In the genomic region with DNA sequence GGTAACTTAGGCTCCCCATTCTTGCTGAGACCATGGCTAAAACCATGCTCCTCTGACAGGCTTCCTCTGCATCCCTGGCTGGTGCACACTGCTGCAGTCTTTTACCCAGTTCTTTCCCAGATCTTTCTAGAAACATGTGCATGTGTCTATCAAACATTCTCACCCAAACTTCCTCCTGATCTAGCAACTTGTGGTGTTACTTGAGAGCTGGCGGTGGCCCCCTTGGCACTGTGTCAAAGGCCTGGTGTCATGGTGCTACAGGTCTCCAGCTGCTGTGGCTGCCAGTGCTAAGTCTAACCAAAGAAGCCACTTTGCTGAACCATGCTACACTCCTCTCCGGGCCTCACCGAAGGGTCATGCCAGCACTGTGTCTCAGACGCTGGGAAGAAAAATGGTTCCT, we compare ENCODE assay signal across 25 mouse cellular contexts. TPM values are rescaled to one million over a fixed set of nuclear protein-coding genes. Genes with fewer than 3 reads are reported as not detected.
A peak's percentile ranks its signal among the peaks of the same experiment; 100 is the strongest.
DNase-seq lines count a peak whose midpoint lies in the region; ATAC-seq and TF ChIP-seq lines count a peak whose summit lies in the region.
"Had no signal": no experiment of that assay in that cellular context is flagged by ENCODE, and none has a peak within 500 bp of the region (broad histone marks: within the 10 kb centered on the region; RNA-seq: fewer than 3 reads in every experiment).

No protein-coding gene starts in this region.

- TF ChIP-seq EP300 in MEL (IDR thresholded peaks at IDR 0.05; ENCODE audit: low read depth in 1 of 2, low read length in 2 of 2), result peak; percentile 42 to 58; a peak in 2 of 4 replicates

- H3K36me3 ChIP-seq in MEL (ENCODE audit: control insufficient read depth in 1 of 2, insufficient read depth in 2 of 2, low read length in 2 of 2), result peaks cover 0 to 19% of the 10 kb centered on the region in 2 experiments; a peak in 2 of 4 replicates
- H3K36me3 ChIP-seq: embryonic facial prominence, embryonic 10.5 days; embryonic facial prominence, embryonic 15.5 days; forebrain, embryonic 12.5 days; heart, embryonic 15.5 days; hindbrain, embryonic 12.5 days; limb, embryonic 13.5 days; midbrain, embryonic 10.5 days; neural tube, embryonic 12.5 days had no signal

- H3K4me3 ChIP-seq in gastrocnemius, adult 2 months, result no peak overlapping the region
- H3K4me3 ChIP-seq in left cerebral cortex, adult 2 months, result no peak overlapping the region
- H3K4me3 ChIP-seq in MEL (ENCODE audit: control insufficient read depth in 1 of 2, insufficient read depth in 1 of 2, low read depth in 2 of 2, low read length in 2 of 2), result no peak overlapping the region
- H3K4me3 ChIP-seq: embryonic facial prominence, embryonic 10.5 days; embryonic facial prominence, embryonic 15.5 days; forebrain, embryonic 12.5 days; heart, embryonic 15.5 days; hindbrain, embryonic 12.5 days; limb, embryonic 13.5 days; midbrain, embryonic 10.5 days; myocyte; neural tube, embryonic 12.5 days had no signal

- TF ChIP-seq RAD21 in MEL (IDR thresholded peaks at IDR 0.05; ENCODE audit: low read depth, low read length), result no peak

- no peak for TF ChIP-seq POLR2A in MEL (IDR thresholded peaks at IDR 0.05; ENCODE audit: control insufficient read depth in 1 of 2, insufficient read depth in 1 of 2, low read depth in 1 of 2, low read length in 2 of 2, poor library complexity in 1 of 2)

- no peak overlapping the region for H3K9ac ChIP-seq in MEL (ENCODE audit: control insufficient read depth, low read depth, low read length, poor library complexity, severe bottlenecking)
- H3K9ac ChIP-seq: embryonic facial prominence, embryonic 15.5 days; forebrain, embryonic 12.5 days; forebrain, postnatal 0 days; heart, embryonic 15.5 days; hindbrain, embryonic 12.5 days; limb, embryonic 13.5 days; neural tube, embryonic 12.5 days had no signal

- DNase-seq in gastrocnemius, adult 2 months, result peak; percentile 26
- no peak for DNase-seq in gastrocnemius, postnatal 36 days
- DNase-seq in left cerebral cortex, postnatal 4 days, result peak; percentile 36
- DNase-seq in left cerebral cortex, adult 2 months (ENCODE audit: extremely low spot score in 1 of 2, low spot score in 2 of 2), result no peak
- peak; percentile 88 for DNase-seq in MEL (ENCODE audit: low read depth, low spot score)
- no peak for DNase-seq in c-Kit-positive CD71-positive TER-119-positive erythroid progenitor cells, embryonic 14.5 days (ENCODE audit: low spot score)
- DNase-seq: adrenal gland, adult 2 months; cerebellum, adult 18-20 months; forebrain, postnatal 0 days; kidney, postnatal 25 days; lung, postnatal 14 days; thymus, adult 2 months; thymus, postnatal 36 days had no signal

- no peaks in the 10 kb centered on the region for H3K27me3 ChIP-seq in MEL (ENCODE audit: control insufficient read depth in 1 of 2, insufficient read depth in 2 of 2, low read length in 2 of 2)
- H3K27me3 ChIP-seq: embryonic facial prominence, embryonic 15.5 days; forebrain, embryonic 12.5 days; heart, embryonic 15.5 days; hindbrain, embryonic 12.5 days; limb, embryonic 13.5 days; neural tube, embryonic 12.5 days had no signal

- TF ChIP-seq CTCF in gastrocnemius, adult 2 months (IDR thresholded peaks at IDR 0.05), result no peak
- TF ChIP-seq CTCF in left cerebral cortex, adult 2 months (IDR thresholded peaks at IDR 0.05), result no peak
- no peak for TF ChIP-seq CTCF in MEL (IDR thresholded peaks at IDR 0.05 in 2 of 3, conservative IDR thresholded peaks at IDR 0.05 in 1 of 3; ENCODE audit: control insufficient read depth in 1 of 3, insufficient read depth in 1 of 3, low read depth in 2 of 3, low read length in 3 of 3, poor library complexity in 1 of 3, severe bottlenecking in 1 of 3)

- no peaks in the 10 kb centered on the region for H3K79me2 ChIP-seq in MEL (ENCODE audit: control insufficient read depth, insufficient read depth, low read length, poor library complexity)

- peaks cover 9 to 26% of the 10 kb centered on the region in 2 experiments; a peak in 2 of 4 replicates for H3K4me1 ChIP-seq in MEL (ENCODE audit: control insufficient read depth in 1 of 2, insufficient read depth in 2 of 2, low read length in 2 of 2)

- no peaks in the 10 kb centered on the region for H3K9me3 ChIP-seq in MEL (replicated peaks; ENCODE audit: insufficient read depth, low read length)
- H3K9me3 ChIP-seq: embryonic facial prominence, embryonic 10.5 days; embryonic facial prominence, embryonic 15.5 days; forebrain, embryonic 12.5 days; heart, embryonic 15.5 days; hindbrain, embryonic 12.5 days; limb, embryonic 13.5 days; midbrain, embryonic 10.5 days; neural tube, embryonic 12.5 days had no signal

- ATAC-seq in megakaryocyte progenitor cell, adult 5-6 weeks (replicated peaks; ENCODE audit: poor library complexity), result 0 out of 2 replicates have a peak, but pooled peaks have one; percentile 26
- ATAC-seq: CD4-positive, CD25-positive, alpha-beta regulatory T cell, adult 4 months; forebrain, postnatal 0 days; intestine, postnatal 0 days had no signal

- no peak overlapping the region for H3K27ac ChIP-seq in gastrocnemius, adult 2 months
- no peak overlapping the region for H3K27ac ChIP-seq in left cerebral cortex, adult 2 months
- peak overlapping the region; percentile 63 for H3K27ac ChIP-seq in MEL (ENCODE audit: control insufficient read depth, low read depth, low read length)
- H3K27ac ChIP-seq: embryonic facial prominence, embryonic 10.5 days; embryonic facial prominence, embryonic 15.5 days; forebrain, embryonic 12.5 days; heart, embryonic 15.5 days; hindbrain, embryonic 12.5 days; limb, embryonic 13.5 days; midbrain, embryonic 10.5 days; neural tube, embryonic 12.5 days had no signal

- intact Hi-C loops in gastrocnemius, adult 2 months (cut with DNase I), result no loop called here
- intact Hi-C loops in gastrocnemius, postnatal 36 days (cut with DNase I), result no loop called here
- intact Hi-C loops in left cerebral cortex, postnatal 4 days (cut with DNase I), result no loop called here
- intact Hi-C loops in left cerebral cortex, adult 2 months (cut with DNase I), result no loop called here

TF ChIP-seq in MEL, 35 proteins besides CTCF, POLR2A, EP300 and RAD21:
- TF ChIP-seq MYC (IDR thresholded peaks at IDR 0.05; ENCODE audit: low read depth, low read length) (0 out of 2 replicates have a peak, but pooled peaks have one; percentile 53), SIN3A (IDR thresholded peaks at IDR 0.05; ENCODE audit: low read length) (peak; percentile 64), MAX (IDR thresholded peaks at IDR 0.05; ENCODE audit: low read length) (peak; percentile 78; the same call in 1 of the 2 replicates), ZC3H11A (IDR thresholded peaks at IDR 0.05; ENCODE audit: low read depth, low read length) (no peak), JUND (IDR thresholded peaks at IDR 0.05; ENCODE audit: low read depth, low read length) (no peak), MXI1 (IDR thresholded peaks at IDR 0.05; ENCODE audit: low read depth, low read length) (peak; percentile 60; the same call in 1 of the 2 replicates), GATA1 (IDR thresholded peaks at IDR 0.05; ENCODE audit: low read depth, low read length) (0 out of 2 replicates have a peak, but pooled peaks have one; percentile 15), USF2 (IDR thresholded peaks at IDR 0.05; ENCODE audit: borderline replicate concordance in 1 of 2, insufficient read depth in 1 of 2, low read depth in 1 of 2, low read length in 2 of 2) (no peak), NELFE (IDR thresholded peaks at IDR 0.05; ENCODE audit: low read depth, low read length) (no peak), CHD1 (IDR thresholded peaks at IDR 0.05; ENCODE audit: low read depth, low read length) (no peak), UBTF (IDR thresholded peaks at IDR 0.05; ENCODE audit: borderline replicate concordance, insufficient read depth, low read depth, low read length) (no peak), BHLHE40 (IDR thresholded peaks at IDR 0.05; ENCODE audit: borderline replicate concordance, low read depth, low read length) (no peak), ETS1 (IDR thresholded peaks at IDR 0.05; ENCODE audit: low read depth, low read length) (peak; percentile 61; the same call in 1 of the 2 replicates)

RNA-seq across cellular contexts. Expression of a gene that starts 52.4 kb away (rescaled TPM):
- 10 to 100 TPM; 92.9 to 98.3 TPM for total RNA-seq in gastrocnemius, adult 2 months (2021)
- 10 to 100 TPM; 72.2 to 74.8 TPM for total RNA-seq in gastrocnemius, postnatal 36 days (2021)
- total RNA-seq in left cerebral cortex, postnatal 4 days (2021), result 10 to 100 TPM; 49.9 to 50.6 TPM
- total RNA-seq in left cerebral cortex, adult 2 months (2021), result 10 to 100 TPM; 57.2 to 59.8 TPM
- 9.7 and 10.5 TPM in 2 replicates for total RNA-seq in MEL (2012; rRNA removed)
- 10 to 100 TPM in 1 of 2 experiments, not detected in 1; 18.4 TPM for polyA plus RNA-seq in MEL (2012; ENCODE audit: insufficient read depth in 1 of 2, insufficient read length in 2 of 2, low read depth in 1 of 2, low replicate concordance in 2 of 2, missing spikeins in 1 of 2)
- 7.1 and 8.7 TPM in 2 replicates for total RNA-seq in megakaryocyte progenitor cell, adult 5-6 weeks (2015)
- 6.0 and 7.2 TPM in 2 replicates for total RNA-seq in megakaryocyte progenitor cell, adult 5-6 weeks (2017)

RNA-seq across cellular contexts. Expression of a gene that starts 55.9 kb away (rescaled TPM):
- 10 to 100 TPM in 1 of 2 experiments, 1 to 10 TPM in 1; 7.2 to 14.3 TPM for total RNA-seq in gastrocnemius, adult 2 months (2021)
- 1 to 10 TPM; 6.7 to 6.9 TPM for total RNA-seq in gastrocnemius, postnatal 36 days (2021)
- total RNA-seq in left cerebral cortex, postnatal 4 days (2021), result 100 to 1,000 TPM; 154 to 166 TPM
- total RNA-seq in left cerebral cortex, adult 2 months (2021), result 10 to 100 TPM; 85.9 to 87.5 TPM
- total RNA-seq in MEL (2012; rRNA removed), result 48.8 and 56.2 TPM in 2 replicates
- polyA plus RNA-seq in MEL (2012; ENCODE audit: insufficient read depth in 1 of 2, insufficient read length in 2 of 2, low read depth in 1 of 2, low replicate concordance in 2 of 2, missing spikeins in 1 of 2), result 10 to 100 TPM; 57.0 to 90.9 TPM
- total RNA-seq in megakaryocyte progenitor cell, adult 5-6 weeks (2015), result 216 and 218 TPM in 2 replicates
- total RNA-seq in megakaryocyte progenitor cell, adult 5-6 weeks (2017), result 129 and 141 TPM in 2 replicates

Comparison
In these comparisons a context has a peak if more than half of its experiments do, and no peak if none do; other contexts are left out.
1. DNase-seq: peak in gastrocnemius, adult 2 months (single experiment), left cerebral cortex, postnatal 4 days (single experiment) and MEL (single experiment); none in gastrocnemius, postnatal 36 days (0 of 2), left cerebral cortex, adult 2 months (0 of 2) and c-Kit-positive CD71-positive TER-119-positive erythroid progenitor cells, embryonic 14.5 days (single experiment).